Mouse (Mus musculus): ENCODE data around the gene Cdt1.

Gene Cdt1

DNA sequence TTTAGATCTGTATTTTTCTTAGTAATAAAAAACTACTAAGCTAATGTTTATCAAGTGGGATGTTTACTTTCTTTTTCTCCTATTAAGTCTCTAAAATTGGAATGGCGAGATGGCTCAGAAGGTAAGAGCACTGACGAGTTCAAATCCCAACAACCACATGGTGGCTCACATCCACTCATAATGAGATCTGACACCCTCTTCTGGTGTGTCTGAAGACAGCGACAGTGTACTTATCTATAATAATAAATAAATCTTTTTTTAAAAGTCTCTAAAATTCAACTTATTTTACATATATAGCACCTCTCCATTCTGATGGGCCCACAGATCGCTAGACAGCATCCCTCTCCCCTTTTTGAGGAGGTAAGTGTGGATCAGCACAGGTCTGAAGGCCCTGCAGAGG, 42.4 kb downstream of the Cdt1 start:
- intact Hi-C loops (cut with DNase I): loop anchor here (5.0 to 10.0 kb wide), 3 partner anchors 43 to 605 kb away; partner anchors contain the start of genes Cdt1, Chmp1a and Spata33

DNA sequence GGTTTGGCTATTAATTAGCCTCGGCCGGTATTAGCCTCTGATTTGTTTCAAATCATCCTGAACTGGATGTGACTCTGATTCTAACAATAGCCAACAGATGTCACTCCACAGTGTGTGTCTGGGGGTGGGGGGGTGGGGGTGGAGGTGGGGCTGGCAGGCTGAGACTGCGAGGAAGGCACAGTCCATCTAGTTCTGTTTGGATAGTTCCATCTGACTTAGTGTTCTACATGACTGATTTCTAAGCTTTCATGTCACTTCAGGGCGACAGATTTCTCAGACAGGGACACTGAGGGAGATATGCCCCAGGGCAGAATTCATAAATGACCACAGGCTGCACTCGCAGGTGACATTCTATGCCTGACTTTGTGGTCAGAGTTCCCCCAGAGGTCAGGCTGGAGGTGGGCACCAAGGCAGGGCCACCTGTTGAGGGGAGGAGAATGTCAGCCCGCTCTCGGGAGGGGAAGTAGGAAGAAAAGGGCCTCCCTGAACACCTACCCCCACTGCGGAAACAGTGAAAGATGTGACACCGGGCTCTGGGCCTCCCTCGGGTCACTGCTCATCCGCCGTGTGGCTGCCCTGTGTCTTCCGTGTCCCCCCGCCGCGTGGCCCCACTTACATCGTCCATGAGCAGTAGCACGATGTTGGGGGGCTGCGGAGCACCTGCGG, 42.9 kb downstream of the Cdt1 start:
- intact Hi-C loops (cut with DNase I): loop anchor here (5.0 to 10.0 kb wide), 3 partner anchors 43 to 604 kb away; partner anchors contain the start of genes Cdt1, Chmp1a and Spata33

DNA sequence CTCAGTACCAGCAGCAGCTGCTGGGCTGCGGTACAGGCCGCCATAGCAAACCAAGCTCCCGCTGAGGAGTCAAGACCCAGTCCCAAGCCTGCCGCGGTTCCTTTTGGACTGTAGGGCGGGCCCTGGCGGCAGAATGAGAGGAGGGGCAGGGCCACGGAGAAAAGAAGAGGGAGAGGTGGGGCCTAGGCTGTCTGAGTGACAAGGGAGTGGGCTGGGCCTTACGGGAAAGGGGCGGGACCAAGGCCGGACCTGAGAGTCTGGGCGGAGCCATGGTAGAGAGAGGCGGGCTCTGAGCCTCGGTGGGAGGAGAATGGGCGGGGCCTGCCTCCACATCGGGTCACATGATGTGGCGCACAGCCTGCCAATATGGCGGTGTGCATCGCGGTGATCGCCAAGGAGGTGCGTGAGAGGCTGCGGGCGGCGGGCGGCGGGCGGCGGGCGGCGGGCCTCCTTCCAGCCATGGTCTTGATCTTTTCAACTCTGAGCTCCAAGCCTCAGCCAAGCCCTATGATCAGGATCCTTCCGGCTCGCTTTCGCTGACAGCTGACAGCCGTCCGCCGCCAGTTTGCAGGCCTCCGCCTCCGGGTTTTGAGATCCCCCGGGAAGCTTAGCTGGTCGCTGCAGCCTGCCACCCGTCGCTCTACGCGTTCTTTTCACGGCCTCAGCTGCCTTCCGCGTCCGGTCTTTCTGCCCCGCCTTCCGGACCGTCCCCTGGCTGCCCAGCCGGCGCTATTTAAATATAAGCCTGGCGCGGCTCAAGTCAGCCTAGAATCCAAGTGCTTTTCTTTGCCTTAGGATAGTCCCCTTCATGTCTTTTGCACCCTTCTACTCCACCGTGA, 43.7 kb downstream of the Cdt1 start, which contains the start of the genes Galns and Trappc2l:
Gene Galns (minus strand): TSS at position 169 of the 839 bp plus-strand sequence.
Gene Trappc2l (plus strand): TSS at position 346 of the 839 bp plus-strand sequence.
- intact Hi-C loops (cut with DNase I): loop anchor here (5.0 to 10.0 kb wide), 3 partner anchors 44 to 603 kb away; partner anchors contain the start of genes Cdt1, Chmp1a and Spata33

DNA sequence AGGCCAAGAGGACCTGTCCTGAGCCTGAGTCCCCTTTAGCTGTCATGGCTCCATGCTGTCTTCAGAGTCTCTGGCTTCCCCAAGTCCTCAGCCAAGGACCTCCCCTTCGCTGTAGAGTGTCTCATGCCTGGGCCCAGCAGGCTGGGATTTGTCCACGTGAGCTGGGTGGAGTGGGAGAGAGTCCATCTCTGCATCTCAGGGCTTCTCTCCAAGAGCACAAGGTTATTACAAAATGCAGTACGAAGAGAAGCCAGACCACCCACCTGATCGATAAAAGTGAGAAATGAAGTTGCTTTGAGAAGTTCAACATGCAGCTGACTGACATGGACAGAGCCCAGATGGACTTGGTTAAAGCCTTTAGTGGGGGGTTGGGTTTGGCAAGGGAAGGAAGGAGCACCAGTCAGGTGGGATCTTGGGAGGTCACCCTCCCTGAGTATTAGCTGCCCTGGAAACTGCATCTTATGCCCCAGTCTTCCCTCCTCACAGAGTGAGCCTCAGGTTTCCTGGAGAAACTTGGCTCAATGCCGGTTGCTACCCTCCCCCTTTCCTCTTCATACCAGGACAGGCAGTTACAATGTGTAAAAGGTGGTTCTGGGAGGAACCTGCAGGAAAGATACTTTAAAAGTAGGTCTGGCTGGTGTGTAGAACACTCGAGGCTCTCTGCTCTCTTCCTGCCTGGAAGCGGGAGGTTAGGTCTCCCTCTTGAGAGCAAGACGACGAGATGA, 48.5 kb downstream of the Cdt1 start:
- intact Hi-C loops (cut with DNase I): loop anchor here (10.0 kb wide), 1 partner anchor 598 kb away; the partner anchor contains the start of genes Chmp1a and Spata33

DNA sequence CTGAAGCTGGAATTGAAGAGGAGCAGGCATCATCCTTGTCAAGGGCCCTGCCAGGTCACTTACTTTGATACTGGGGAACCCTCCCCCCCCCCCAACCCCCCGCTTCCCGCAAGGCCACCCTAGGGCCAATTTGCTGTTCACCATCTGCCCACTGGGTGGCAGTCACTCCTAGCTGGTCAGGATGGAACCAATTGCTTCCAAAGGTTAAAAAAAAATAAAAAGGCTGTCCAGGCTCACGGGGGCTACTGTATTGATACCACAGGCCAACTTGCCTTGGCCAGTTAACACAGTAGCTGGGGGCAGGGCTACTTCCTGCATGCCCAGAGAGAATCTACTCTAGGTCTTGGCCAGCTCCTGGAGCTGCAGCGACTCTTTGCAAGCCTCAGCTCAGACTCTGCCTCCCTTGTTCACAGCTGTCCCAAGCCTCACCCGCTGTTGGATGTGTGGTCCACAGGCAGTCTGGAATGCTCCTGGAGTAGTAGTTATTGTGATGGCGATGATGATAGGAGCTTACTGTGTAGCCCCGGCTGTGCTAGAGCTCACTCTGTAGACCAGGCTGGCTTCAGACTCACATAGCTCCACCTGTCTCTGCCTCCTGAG, 50.2 kb downstream of the Cdt1 start:
- intact Hi-C loops (cut with DNase I): loop anchor here (1.0 to 10.0 kb wide), 2 partner anchors 212 to 597 kb away; partner anchors contain the start of genes Chmp1a and Spata33

DNA sequence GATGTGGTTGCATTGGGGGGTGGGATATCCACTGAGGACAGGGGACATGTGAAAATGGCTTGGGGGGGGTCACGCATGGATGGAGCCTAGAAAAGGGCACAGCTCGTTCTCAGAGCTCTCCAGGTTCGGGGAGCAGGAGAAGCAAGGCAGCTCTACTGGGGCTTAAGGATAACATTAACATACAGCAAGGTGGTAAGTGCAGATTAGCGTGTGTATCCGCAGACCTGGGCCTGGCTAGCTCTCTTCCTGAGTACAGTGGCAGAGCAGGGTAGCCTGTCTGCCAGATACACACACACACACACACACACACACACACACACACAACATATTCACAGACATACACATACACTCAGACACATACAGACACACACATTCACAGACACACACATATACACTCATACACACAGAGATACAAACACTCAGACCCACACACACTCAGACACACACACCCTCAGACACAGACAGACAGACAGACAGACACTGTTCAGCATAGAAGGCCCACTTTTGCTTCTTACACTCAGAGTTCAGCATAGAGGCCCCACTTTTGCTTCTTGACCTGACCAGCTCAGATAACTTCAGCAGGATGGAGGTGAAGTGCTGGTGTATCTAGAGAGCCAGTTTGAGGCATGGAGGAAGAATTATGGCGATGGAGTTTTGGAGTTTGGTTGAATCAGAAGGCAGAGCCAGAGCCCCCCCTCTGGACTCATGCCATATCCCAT, 51.0 kb downstream of the Cdt1 start:
- intact Hi-C loops (cut with DNase I): loop anchor here (1.0 to 10.0 kb wide), 2 partner anchors 211 to 596 kb away; partner anchors contain the start of genes Chmp1a and Spata33

DNA sequence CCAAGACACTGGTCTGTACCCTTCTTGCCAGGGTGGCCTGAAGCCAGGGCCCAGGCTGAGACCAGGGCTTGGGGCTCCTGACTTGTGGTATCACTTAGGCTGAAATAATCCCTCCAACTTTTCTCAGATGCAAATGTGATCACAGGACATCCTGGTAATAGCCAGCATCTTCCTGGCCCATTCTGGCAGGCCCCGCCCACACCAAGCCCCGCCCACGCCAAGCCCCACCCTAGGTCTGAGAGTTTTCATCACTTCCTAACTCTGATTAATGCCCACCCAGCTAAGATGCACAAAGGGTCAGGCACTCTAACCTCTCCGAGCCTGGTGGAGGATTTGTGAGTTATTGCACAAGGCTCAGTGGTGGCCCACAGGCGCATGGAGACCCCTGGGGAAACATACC, 52.6 kb downstream of the Cdt1 start:
- intact Hi-C loops (cut with DNase I): loop anchor here (5.0 kb wide), 1 partner anchor 57 kb away; no protein-coding TSS in a partner anchor

DNA sequence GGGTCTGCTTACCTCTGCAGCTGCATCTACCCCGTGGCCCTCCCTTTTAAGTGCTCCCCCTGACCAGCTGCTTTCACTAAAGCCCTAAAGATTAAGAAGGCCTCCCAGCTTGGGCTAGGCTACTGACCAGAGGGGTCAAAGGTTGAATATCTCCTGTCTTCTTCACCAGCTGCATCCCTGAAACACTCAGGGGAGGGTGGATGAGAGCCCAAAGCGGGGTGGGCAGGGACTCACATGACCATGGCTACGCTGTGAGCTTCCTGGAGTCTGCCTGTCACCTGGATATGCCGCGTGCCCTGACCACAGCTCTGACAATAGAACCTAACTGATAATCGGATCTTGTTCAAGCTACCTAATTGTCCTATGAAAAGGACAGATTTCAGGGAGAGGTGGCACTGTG, 54.9 kb downstream of the Cdt1 start, which contains the start of gene Pabpn1l:
Gene Pabpn1l (minus strand): TSS at position 13 of the 400 bp plus-strand sequence.
- intact Hi-C loops (cut with DNase I): loop anchor here (5.0 kb wide), 1 partner anchor 55 kb away; no protein-coding TSS in a partner anchor

Small RNAs within 50 kb of the gene (microRNA-seq; reads per million reads assigned to microRNA genes)
- 0 reads per million in 2 experiments for gene Mir6396

Measured in adrenal gland (tissue).